Mouse (Mus musculus) c-Kit-positive CD71-positive TER-119-positive erythroid progenitor cells, embryonic 14.5 days (primary cell): ENCODE data around the gene Bicral.

Experiments
- DNase-seq: peaks from one replicate; pipeline ENCODE4 v3.0.0-alpha.2; 2013; ENCODE audit warnings: low spot score

The Bicral gene

GRCm38 (mm10) chr17:46751056-46751793, 107.1 kb downstream of the Bicral start:
- DNase-seq, result no peak

- no peak for DNase-seq
Observed at GRCm38 (mm10) chr17:46750580-46750979, 107.7 kb downstream of the Bicral start.

- DNase-seq, result no peak
Observed at GRCm38 (mm10) chr17:46749282-46749681, 109.0 kb downstream of the Bicral start.
